Mouse (Mus musculus) heart, embryonic 10.5 days (tissue): ENCODE results near the gene Snrpn. TPM values are rescaled to one million over a fixed set of nuclear protein-coding genes. Genes with fewer than 3 reads are reported as not detected.

ENCODE experiments used
- DNase-seq: peaks from one replicate; pipeline ENCODE4 v3.0.0-alpha.2; 2017; ENCODE audit warnings: low spot score
- H3K27ac ChIP-seq: fragments of 300-500 bp; sonication (generic); 2 replicates; pipeline ENCODE4 v1.5.1; 2016; ENCODE audit warnings: mild to moderate bottlenecking
- H3K27me3 ChIP-seq: fragments of 300-500 bp; sonication (generic); 2 replicates; pipeline ENCODE4 v1.6.1; 2016; ENCODE audit warnings: mild to moderate bottlenecking; ENCODE audit not compliant: poor library complexity, insufficient read depth, severe bottlenecking
- H3K36me3 ChIP-seq: fragments of 300-500 bp; sonication (generic); 2 replicates; pipeline ENCODE4 v1.6.1; 2016; ENCODE audit warnings: mild to moderate bottlenecking, moderate library complexity
- H3K4me1 ChIP-seq: fragments of 300-500 bp; sonication (generic); 2 replicates; pipeline ENCODE4 v1.6.1; 2016; ENCODE audit warnings: mild to moderate bottlenecking
- H3K4me3 ChIP-seq: fragments of 300-500 bp; sonication (generic); 2 replicates; pipeline ENCODE4 v1.5.1; 2016; ENCODE audit warnings: mild to moderate bottlenecking, moderate library complexity
- H3K9me3 ChIP-seq: fragments of 300-500 bp; sonication (generic); 2 replicates; pipeline ENCODE4 v1.6.1; 2016; ENCODE audit warnings: mild to moderate bottlenecking, moderate library complexity
- WGBS: fragments of 180-500 bp; shearing (Covaris S2); methylation state at CpG from one replicate; pipeline ENCODE4 v1.1.7; 2016; 5-methylcytosine and 5-hydroxymethylcytosine counted together
- polyA plus RNA-seq: library from polyadenylated mRNA; unstranded; fragments of >200 nt; fragmentation: Nextera tagmentation; extraction: Ambion mirVana; gene quantifications from 2 replicates; pipeline ENCODE4 v1.2.1, GENCODE M21; 2016

Snrpn gene
- polyA plus RNA-seq, 1 experiment from 2014 or later: 81.7 TPM

GRCm38 (mm10) chr7:60004606-60005330 is 135.3 kb downstream of the Snrpn start, which contains the start of the genes Snurf and Gm38393:
TSS of gene Snurf (minus strand) at chr7:60005049.
TSS of gene Gm38393 (minus strand) at chr7:60005064.
- H3K9me3 ChIP-seq: peaks cover 23% of the 10 kb centered on the region
- no peaks in the 10 kb centered on the region for H3K36me3 ChIP-seq
- peak within 1 kb of the TSS; percentile 66 for H3K4me3 ChIP-seq
- WGBS: 51% methylated on average over 30 of the region's 30 CpGs
- no peaks in the 10 kb centered on the region; the same call in 1 of the 2 replicates for H3K4me1 ChIP-seq
- H3K27me3 ChIP-seq: no peaks in the 10 kb centered on the region
- peak; percentile 80 for DNase-seq
- H3K27ac ChIP-seq: peak within 1 kb of the TSS; percentile 83

- Histone ChIP-seq H3K36me3 (no peaks in the 10 kb centered on the region), H3K4me3 (peak overlapping the region; percentile 66), H3K9me3 (peaks cover 23% of the 10 kb centered on the region), H3K4me1 (no peaks in the 10 kb centered on the region; the same call in 1 of the 2 replicates), H3K27me3 (no peaks in the 10 kb centered on the region), H3K27ac (peak overlapping the region; percentile 83)
- WGBS: 58% methylated on average over 22 of the region's 22 CpGs
- DNase-seq: peak; percentile 82
These were observed 136.0 kb downstream of the Snrpn start for GRCm38 (mm10) chr7:60003921-60004605.

GRCm38 (mm10) chr7:60003006-60003865 is 136.8 kb downstream of the Snrpn start:
- peak overlapping the region; percentile 66 for H3K4me3 ChIP-seq
- H3K9me3 ChIP-seq: peaks cover 23% of the 10 kb centered on the region
- peak overlapping the region; percentile 83 for H3K27ac ChIP-seq
- no peaks in the 10 kb centered on the region for H3K27me3 ChIP-seq
- H3K36me3 ChIP-seq: no peaks in the 10 kb centered on the region
- 49% methylated on average over 12 of the region's 12 CpGs for WGBS
- H3K4me1 ChIP-seq: no peaks in the 10 kb centered on the region; the same call in 1 of the 2 replicates
- DNase-seq: peak; percentile 72

GRCm38 (mm10) chr7:59978646-59979045 is 161.4 kb downstream of the Snrpn start:
- Histone ChIP-seq H3K27me3 (no peaks in the 10 kb centered on the region), H3K36me3 (no peaks in the 10 kb centered on the region), H3K9me3 (no peaks in the 10 kb centered on the region), H3K4me1 (no peaks in the 10 kb centered on the region), H3K4me3 (no peak overlapping the region), H3K27ac (no peak overlapping the region)
- WGBS: 65% methylated on average over 1 of the region's 1 CpGs
- no peak for DNase-seq

Other genes starting within 250 kb of the Snrpn start
- 42.9 and 46.9 TPM in 2 replicates for gene Snurf, start 135.2 kb downstream of the Snrpn start, polyA plus RNA-seq
- 0.18 and 0.36 TPM in 2 replicates for gene Gm38393, start 135.2 kb downstream of the Snrpn start, polyA plus RNA-seq